Mouse (Mus musculus) adrenal gland, postnatal 14 days (tissue): ENCODE data around the gene Cftr. TPM values are rescaled to one million over a fixed set of nuclear protein-coding genes. Genes with fewer than 3 reads are reported as not detected.

Source experiments
- DNase-seq: peaks from one replicate; pipeline ENCODE4 v3.0.0; 2021; ENCODE audit warnings: mixed read lengths
- total RNA-seq: library from RNA; stranded (reverse); gene quantifications from 2 replicates; pipeline ENCODE4 v1.2.3, GENCODE M21; 2021

Cftr gene
- total RNA-seq, 1 experiment from 2014 or later, result 0.15 TPM

DNA sequence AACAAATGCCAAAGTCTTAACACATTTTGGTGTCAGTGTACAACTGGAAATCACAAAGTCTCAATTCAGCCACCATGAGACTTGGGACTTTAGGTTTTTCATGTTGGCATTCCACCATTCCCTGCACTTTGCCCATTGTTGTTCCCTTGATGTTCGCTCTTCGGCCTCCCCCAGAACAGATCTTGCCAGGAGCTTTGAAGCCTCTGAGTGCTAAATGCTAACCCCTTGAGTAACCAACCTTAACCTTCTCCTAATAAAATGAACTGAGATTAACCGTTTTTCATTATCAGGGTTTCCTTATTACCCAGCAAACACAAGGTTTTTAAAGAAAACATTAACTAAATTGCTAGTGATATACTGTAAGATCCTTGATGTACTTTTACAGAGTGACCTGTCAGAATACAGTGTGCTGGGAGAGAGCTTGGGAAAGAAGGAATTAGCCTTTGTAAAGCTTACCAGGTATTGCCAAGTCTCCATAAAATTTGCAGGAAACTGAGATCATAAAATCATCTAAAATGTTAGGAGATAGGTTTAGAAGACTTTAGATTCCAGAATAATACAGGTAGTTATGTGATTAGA, 144.0 kb downstream of the Cftr start:
- no peak for DNase-seq

DNA sequence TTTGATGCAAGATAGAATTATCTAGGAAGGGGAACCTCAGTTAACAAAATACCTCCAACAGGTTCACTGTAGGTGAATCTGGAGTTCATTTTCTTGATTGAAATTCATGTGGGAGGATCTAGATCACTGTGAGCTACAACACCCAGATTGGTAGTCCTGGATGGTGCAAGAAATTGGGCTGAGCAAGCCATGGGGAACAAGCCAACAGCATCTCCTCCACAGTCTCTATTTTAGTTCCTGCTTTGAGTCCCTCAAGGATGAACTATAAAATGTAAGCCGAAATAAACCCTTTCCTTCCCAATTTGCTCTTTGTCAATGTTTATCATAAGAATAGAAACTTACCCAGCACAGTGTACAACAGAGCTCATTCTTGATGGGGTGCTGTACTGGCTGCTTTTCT, 152.5 kb downstream of the Cftr start:
- DNase-seq, result no peak

DNA sequence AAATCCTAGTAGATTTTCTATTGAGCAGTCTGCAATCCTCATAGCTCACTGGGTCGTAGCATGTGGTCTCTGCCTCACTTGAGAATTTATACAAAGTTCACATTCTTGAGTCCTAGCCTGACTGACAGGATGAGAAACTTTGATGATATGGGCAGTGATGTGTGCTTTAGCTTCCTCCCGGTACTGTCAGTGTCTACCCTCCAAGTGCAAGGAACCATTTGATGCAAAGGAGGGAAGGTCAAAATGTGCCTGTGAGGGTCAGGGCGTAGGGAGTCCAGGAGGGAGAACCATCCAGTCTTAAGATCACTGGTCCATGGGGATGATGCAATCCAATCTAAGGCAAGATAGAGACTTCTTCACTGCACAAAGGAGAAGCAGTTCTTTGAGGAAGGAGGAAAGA, 164.9 kb downstream of the Cftr start:
- no peak for DNase-seq

DNA sequence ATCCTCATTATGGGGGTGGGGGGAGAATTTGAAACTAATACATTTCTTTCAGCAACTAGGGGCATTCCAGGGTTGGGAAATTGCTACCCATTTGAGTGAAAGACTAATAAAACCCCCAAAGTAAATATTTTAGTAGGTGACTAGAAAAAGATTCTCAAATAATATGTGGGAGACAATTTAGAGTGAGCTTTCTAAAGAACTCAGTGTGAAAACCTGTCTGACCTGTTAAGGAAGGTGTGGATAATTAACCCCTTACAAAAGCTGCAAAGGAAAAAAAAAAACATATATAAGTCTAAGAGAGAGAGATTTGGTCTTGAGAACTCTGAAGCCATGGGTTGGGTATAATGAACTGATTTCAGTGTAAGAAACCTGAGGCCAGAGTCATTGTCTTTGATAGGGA, 167.8 kb downstream of the Cftr start:
- DNase-seq, result no peak

DNA sequence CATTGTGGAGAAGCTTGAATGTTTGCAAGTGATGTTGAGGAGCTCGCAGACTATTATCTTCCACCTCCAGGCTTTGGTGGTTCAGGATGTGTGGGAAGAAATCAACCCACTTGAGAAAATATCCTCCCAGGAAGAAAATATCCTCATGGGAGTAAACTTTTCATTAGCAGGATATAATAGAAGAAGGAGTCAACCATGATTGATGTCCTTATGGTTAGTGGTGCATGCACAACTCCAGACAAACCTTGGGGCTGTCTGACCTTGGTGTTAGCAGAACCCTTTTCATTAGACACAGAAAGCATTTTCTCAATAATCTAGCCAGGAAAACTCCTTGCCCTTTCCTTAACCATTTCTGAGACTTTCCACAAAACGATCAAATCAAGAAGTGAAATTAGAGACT, 173.8 kb downstream of the Cftr start:
- DNase-seq, result no peak

DNA sequence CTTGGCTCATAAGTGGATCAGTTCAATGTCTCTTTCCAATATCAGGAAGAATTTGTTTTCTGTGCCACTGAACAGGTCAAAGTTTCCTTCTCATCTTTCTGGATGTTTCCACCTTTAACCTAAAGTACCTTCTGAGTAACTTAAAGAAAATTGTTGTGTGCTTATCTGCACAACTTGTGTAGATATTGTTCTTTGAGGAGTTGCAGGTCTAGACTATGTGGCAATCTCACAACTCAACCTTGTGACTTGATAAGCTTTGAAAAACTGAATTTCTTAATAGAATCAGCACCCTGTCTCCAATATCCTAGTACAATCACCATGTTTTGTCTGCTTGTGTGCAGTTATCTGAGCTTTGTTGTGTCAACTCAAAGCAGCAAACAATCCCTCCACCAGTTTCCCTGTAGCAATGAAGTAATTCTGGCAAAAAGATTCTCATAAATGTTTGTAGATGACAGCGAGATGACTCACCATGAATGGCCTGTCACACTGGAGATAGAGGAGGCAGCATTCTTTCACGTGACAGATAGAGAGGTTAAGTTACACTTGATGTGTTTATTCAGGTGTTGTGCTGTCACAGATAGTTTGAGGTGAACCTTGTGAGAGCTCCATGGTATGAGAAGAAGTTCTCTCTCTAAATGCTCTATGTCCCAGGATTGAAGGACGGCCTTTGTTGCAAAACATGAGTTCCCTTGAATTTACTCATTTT, 178.8 kb downstream of the Cftr start:
- no peak for DNase-seq

DNA sequence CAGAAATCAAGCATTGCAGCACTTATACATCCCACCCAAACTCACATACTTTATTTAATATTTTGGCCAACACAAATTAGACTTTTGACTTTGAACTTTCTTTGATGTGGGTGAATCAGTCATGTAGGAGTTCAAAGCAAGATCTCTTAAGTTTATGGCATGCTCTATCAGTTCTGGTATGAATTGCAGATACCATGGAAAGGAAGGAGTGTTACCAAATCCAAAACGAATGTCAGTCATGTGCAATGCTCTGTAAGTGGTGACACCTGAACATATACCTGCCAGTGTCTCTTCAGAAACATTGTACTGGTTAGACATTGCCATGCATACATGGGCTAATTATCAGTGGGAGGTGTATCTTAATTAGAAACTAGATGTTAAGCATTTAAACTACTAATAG, 189.7 kb downstream of the Cftr start:
- no peak for DNase-seq

DNA sequence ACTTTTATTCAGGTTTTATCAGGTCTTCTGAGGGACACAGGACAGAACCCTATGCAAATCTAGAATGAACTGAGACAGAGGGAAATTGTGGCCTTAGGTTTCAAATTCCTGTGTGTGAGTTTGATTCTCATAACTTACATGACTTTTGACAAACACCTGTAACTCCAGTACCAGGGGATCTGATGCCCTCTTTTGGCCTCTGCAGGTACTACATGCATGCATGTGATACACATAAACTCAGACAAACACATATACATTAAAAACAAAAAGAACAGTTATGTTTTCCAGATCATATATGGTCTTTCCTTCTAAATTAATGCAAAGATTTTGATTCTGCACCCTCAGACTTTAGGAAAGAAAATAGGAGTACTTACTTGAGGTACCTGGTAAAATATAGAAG, 190.5 kb downstream of the Cftr start:
- DNase-seq, result no peak

DNA sequence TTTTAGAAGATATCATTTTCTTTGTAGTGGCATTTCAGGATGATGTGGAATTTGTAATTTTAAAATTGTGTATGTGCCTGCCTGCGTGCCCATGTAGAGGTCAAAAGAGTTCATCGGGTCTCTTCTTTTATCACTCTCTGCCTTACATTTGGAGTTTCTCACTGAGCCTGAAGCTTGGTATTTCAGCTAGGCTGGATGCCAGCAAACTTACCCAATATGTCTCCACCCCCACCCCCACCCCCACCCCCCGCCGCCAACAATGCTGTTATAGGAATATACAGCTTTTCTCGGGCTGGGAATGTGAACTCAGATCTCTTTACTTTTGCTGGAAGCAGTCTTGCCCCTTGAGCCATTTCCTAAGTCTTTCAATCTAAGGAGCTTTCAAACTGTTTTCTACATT, 191.7 kb downstream of the Cftr start:
- DNase-seq, result no peak

DNA sequence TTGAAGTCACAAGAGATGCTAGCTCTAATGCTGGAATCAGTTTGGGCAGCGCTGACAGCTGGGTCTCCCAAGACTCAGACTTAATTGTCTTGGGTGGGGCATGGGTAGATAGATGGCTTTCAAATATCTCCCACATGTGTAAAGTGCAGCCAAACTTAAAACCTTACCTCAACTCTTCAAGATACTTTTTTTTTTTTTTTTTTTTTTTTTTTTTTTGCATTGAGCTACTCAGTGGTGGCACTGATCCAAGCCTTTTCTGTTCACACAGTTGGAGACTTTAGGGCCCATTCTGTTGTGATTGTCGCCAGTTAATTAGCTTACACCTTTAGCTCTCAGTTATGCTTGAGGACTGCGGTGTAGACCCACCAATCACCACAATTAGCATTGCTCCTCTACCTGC, 198.6 kb downstream of the Cftr start:
- DNase-seq, result no peak

DNA sequence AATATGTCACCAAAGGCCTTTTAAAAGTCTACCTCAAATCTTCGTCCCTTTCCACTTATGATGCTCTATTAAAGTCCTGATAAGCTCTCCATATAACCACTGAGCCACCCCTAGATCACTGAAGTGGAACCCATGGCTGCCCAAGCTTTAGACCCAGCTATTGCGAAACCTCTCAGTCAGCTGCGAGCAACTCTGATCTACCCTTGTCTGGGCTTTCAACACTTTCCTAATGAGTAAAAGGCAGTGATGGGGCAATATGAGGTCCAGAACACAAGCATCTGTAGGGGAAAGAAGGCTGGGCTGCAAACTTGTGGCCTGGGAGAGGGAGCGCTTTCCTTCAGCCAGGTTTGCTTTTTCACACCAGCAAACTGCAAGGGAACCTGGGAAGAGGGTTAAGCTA, 199.2 kb downstream of the Cftr start:
- DNase-seq, result no peak

Other genes starting within 250 kb of the Cftr start
- gene Wnt2, start 140.1 kb upstream of the Cftr start, total RNA-seq, result 0.68 and 0.82 TPM in 2 replicates
- gene Asz1, start 61.6 kb upstream of the Cftr start, total RNA-seq, result not detected in 2 replicates